Mouse (Mus musculus) mesoderm, embryonic 11.5 days (tissue): ENCODE measurements around the gene Ehbp1.

ENCODE experiments used
- DNase-seq: peaks from one replicate; pipeline ENCODE4 v3.0.0-alpha.2; 2012; ENCODE audit warnings: low read depth, low spot score

The Ehbp1 gene

GRCm38 (mm10) chr11:21968922-21969321, 373.2 kb downstream of the Ehbp1 start:
- DNase-seq = no peak
